Mouse (Mus musculus) embryonic facial prominence, embryonic 13.5 days (tissue): ENCODE results near the gene Nlk. TPM values are rescaled to one million over a fixed set of nuclear protein-coding genes. Genes with fewer than 3 reads are reported as not detected.

Source experiments
- ATAC-seq: fragments of 200-750 bp; cut with Nextera tagmentation; 2 replicates; pipeline ENCODE4 v1.8.0; 2017; ENCODE audit warnings: low read depth; ENCODE audit not compliant: insufficient number of reproducible peaks, insufficient read depth, low FRiP score, low TSS enrichment
- H3K27ac ChIP-seq: fragments of 300-500 bp; sonication (generic); 2 replicates; pipeline ENCODE4 v1.5.1; 2015; ENCODE audit warnings: moderate library complexity, mild to moderate bottlenecking, inconsistent platforms
- H3K27me3 ChIP-seq: fragments of 300-500 bp; sonication (generic); 2 replicates; pipeline ENCODE4 v1.6.1; 2015; ENCODE audit warnings: mild to moderate bottlenecking, inconsistent platforms
- H3K36me3 ChIP-seq: fragments of 300-500 bp; sonication (generic); 2 replicates; pipeline ENCODE4 v1.6.1; 2015; ENCODE audit warnings: mild to moderate bottlenecking, inconsistent platforms
- H3K4me1 ChIP-seq: fragments of 300-500 bp; sonication (generic); 2 replicates; pipeline ENCODE4 v1.6.1; 2015; ENCODE audit warnings: inconsistent platforms
- H3K4me2 ChIP-seq: fragments of 300-500 bp; sonication (generic); 2 replicates; pipeline ENCODE4 v1.6.1; 2015; ENCODE audit warnings: moderate library complexity, mild to moderate bottlenecking, inconsistent platforms
- H3K4me3 ChIP-seq: fragments of 300-500 bp; sonication (generic); 2 replicates; pipeline ENCODE4 v1.5.1; 2015; ENCODE audit warnings: mild to moderate bottlenecking, inconsistent platforms
- H3K9ac ChIP-seq: fragments of 300-500 bp; sonication (generic); 2 replicates; pipeline ENCODE4 v1.6.1; 2015; ENCODE audit warnings: mild to moderate bottlenecking, inconsistent platforms
- H3K9me3 ChIP-seq: fragments of 300-500 bp; sonication (generic); 2 replicates; pipeline ENCODE4 v1.6.1; 2016; ENCODE audit warnings: inconsistent platforms
- WGBS: fragments of 180-500 bp; shearing (Covaris S2); methylation state at CpG from one replicate; pipeline ENCODE4 v1.1.7; 2015; ENCODE audit warnings: mixed read lengths; 5-methylcytosine and 5-hydroxymethylcytosine counted together
- polyA plus RNA-seq: library from polyadenylated mRNA; unstranded; fragments of >200 nt; fragmentation: Nextera tagmentation; extraction: Ambion mirVana; gene quantifications from 2 replicates; pipeline ENCODE4 v1.2.1, GENCODE M21; 2015

Nlk gene
- 13.5 and 14.4 TPM in 2 replicates for polyA plus RNA-seq

- Histone ChIP-seq H3K36me3 (peaks cover 3% of the 10 kb centered on the region; the same call in 1 of the 2 replicates), H3K27me3 (no peaks in the 10 kb centered on the region), H3K4me2 (peak within 1 kb of the TSS; percentile 73), H3K9me3 (no peaks in the 10 kb centered on the region), H3K9ac (peak within 1 kb of the TSS; percentile 89), H3K27ac (peak within 1 kb of the TSS; percentile 85), H3K4me3 (peak within 1 kb of the TSS; percentile 79), H3K4me1 (peaks cover 28% of the 10 kb centered on the region)
- peak; percentile 99 for ATAC-seq
- under 1% methylated on average over 40 of the region's 65 CpGs for WGBS
Measured at GRCm38 (mm10) chr11:78696777-78697752, at the start of gene Nlk. Gene Nlk (minus strand): TSS chr11:78697373.

- Histone ChIP-seq H3K36me3 (peaks cover 17% of the 10 kb centered on the region), H3K4me3 (no peak overlapping the region), H3K9ac (no peak overlapping the region), H3K4me2 (no peak overlapping the region), H3K9me3 (no peaks in the 10 kb centered on the region), H3K27ac (no peak overlapping the region), H3K27me3 (no peaks in the 10 kb centered on the region), H3K4me1 (peaks cover 6% of the 10 kb centered on the region)
- no peak for ATAC-seq
- WGBS, result 88% methylated on average over 7 of the region's 7 CpGs
Measured at GRCm38 (mm10) chr11:78746264-78746663, 49.1 kb upstream of the Nlk start.

GRCm38 (mm10) chr11:78745475-78745874 lies 48.3 kb upstream of the Nlk start:
- H3K9ac ChIP-seq, result no peak overlapping the region
- ATAC-seq, result no peak
- no peak overlapping the region for H3K4me2 ChIP-seq
- H3K9me3 ChIP-seq, result no peaks in the 10 kb centered on the region
- no peaks in the 10 kb centered on the region for H3K27me3 ChIP-seq
- peaks cover under 1% of the 10 kb centered on the region; the same call in 1 of the 2 replicates for H3K4me1 ChIP-seq
- H3K36me3 ChIP-seq, result peaks cover 17% of the 10 kb centered on the region
- H3K4me3 ChIP-seq, result no peak overlapping the region
- H3K27ac ChIP-seq, result no peak overlapping the region
- WGBS, result 62% methylated on average over 4 of the region's 4 CpGs

- WGBS, result 75% methylated on average over 3 of the region's 3 CpGs
Measured at GRCm38 (mm10) chr11:78742461-78742860, 45.3 kb upstream of the Nlk start.

DNA sequence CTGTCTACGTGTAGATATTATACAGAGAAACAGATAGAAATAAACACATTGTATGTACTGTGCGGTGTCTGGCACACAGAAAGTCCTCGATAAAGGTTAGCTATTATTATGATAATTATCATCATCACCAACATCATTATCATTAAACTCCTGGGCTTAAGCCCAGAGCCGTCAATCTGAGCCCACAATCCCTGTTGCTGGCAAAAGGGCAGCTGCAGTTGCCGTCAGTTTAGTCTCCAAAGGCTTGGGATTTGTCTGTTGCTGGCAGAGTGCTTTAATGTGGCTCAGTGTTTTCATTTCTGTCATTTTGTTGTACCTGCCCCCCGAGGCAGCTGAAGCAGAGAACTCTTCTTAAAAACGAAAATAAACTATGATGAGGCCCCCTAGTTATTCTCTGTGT lies 44.8 kb upstream of the Nlk start:
- WGBS, result 59% methylated on average over 7 of the region's 7 CpGs
- Histone ChIP-seq H3K4me3 (no peak overlapping the region), H3K36me3 (no peaks in the 10 kb centered on the region), H3K27me3 (no peaks in the 10 kb centered on the region), H3K27ac (no peak overlapping the region), H3K9ac (no peak overlapping the region), H3K9me3 (no peaks in the 10 kb centered on the region), H3K4me2 (no peak overlapping the region), H3K4me1 (no peaks in the 10 kb centered on the region)
- ATAC-seq, result no peak

More at GRCm38 (mm10) chr11:78742461-78742860, 45.3 kb upstream of the Nlk start:
- ATAC-seq, result no peak
- H3K9ac ChIP-seq, result no peak overlapping the region
- no peak overlapping the region for H3K4me2 ChIP-seq
- no peak overlapping the region for H3K27ac ChIP-seq
- H3K9me3 ChIP-seq, result no peaks in the 10 kb centered on the region
- no peak overlapping the region for H3K4me3 ChIP-seq
- H3K27me3 ChIP-seq, result no peaks in the 10 kb centered on the region
- H3K4me1 ChIP-seq, result no peaks in the 10 kb centered on the region
- no peaks in the 10 kb centered on the region for H3K36me3 ChIP-seq

- Histone ChIP-seq H3K9me3 (no peaks in the 10 kb centered on the region), H3K27me3 (no peaks in the 10 kb centered on the region), H3K27ac (no peak overlapping the region), H3K4me2 (no peak overlapping the region), H3K9ac (no peak overlapping the region), H3K4me3 (no peak overlapping the region), H3K4me1 (no peaks in the 10 kb centered on the region), H3K36me3 (no peaks in the 10 kb centered on the region)
- no peak for ATAC-seq
Measured at GRCm38 (mm10) chr11:78739361-78739760, 42.2 kb upstream of the Nlk start.

- Histone ChIP-seq H3K4me2 (no peak overlapping the region), H3K4me1 (no peaks in the 10 kb centered on the region), H3K27me3 (no peaks in the 10 kb centered on the region), H3K36me3 (no peaks in the 10 kb centered on the region), H3K4me3 (no peak overlapping the region), H3K27ac (no peak overlapping the region), H3K9ac (no peak overlapping the region), H3K9me3 (no peaks in the 10 kb centered on the region)
- 57% methylated on average over 3 of the region's 3 CpGs for WGBS
- no peak for ATAC-seq
Measured at GRCm38 (mm10) chr11:78736877-78737408, 39.8 kb upstream of the Nlk start.

DNA sequence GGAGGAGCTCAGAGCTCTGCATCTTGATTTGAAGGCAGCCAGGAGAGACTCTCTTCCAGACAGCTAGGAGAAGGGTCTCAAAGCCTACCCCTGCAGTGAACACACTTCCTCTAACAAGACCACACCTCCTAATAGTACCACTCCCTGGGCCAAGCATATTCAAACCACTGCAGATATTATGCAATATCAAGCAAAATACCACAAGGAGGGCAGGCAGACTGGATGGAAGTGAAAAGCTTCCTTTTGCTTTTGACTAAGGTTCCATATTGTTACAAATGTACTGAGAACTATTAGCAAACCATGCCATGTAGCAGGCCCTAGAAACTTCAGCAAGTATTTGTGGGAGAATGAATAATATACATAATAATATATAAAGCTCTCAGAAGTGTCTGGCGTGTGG lies 38.0 kb upstream of the Nlk start:
- Histone ChIP-seq H3K27ac (no peak overlapping the region), H3K4me3 (no peak overlapping the region), H3K9me3 (no peaks in the 10 kb centered on the region), H3K36me3 (no peaks in the 10 kb centered on the region), H3K4me1 (no peaks in the 10 kb centered on the region), H3K9ac (no peak overlapping the region), H3K4me2 (no peak overlapping the region), H3K27me3 (no peaks in the 10 kb centered on the region)
- ATAC-seq, result no peak
- 90% methylated on average over 1 of the region's 1 CpGs for WGBS

GRCm38 (mm10) chr11:78732619-78733018 lies 35.4 kb upstream of the Nlk start:
- Histone ChIP-seq H3K4me1 (no peaks in the 10 kb centered on the region), H3K27ac (no peak overlapping the region), H3K9ac (no peak overlapping the region), H3K9me3 (no peaks in the 10 kb centered on the region), H3K4me3 (no peak overlapping the region), H3K36me3 (no peaks in the 10 kb centered on the region), H3K4me2 (no peak overlapping the region), H3K27me3 (no peaks in the 10 kb centered on the region)
- no peak for ATAC-seq
- WGBS, result 85% methylated on average over 6 of the region's 6 CpGs

DNA sequence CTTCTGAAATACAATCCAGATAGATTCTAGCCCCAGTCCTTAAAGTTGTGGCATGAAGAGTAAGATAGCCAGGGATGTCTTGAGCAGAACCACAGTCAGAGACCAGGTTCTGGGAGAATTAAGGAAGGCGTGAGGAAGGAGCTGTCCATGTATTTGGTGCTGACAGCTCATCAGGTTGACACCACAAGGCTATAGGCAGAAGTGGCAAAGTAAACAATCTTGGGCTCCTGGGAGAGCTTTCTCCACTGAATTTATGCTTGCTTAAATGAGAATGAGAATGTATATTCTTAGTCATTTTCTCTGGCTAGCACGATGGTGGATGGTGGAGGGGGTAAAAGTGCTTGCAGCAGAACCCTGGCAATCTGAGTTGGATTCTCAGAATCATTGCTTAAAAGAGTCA lies 33.7 kb upstream of the Nlk start:
- Histone ChIP-seq H3K9me3 (no peaks in the 10 kb centered on the region), H3K4me3 (no peak overlapping the region), H3K36me3 (no peaks in the 10 kb centered on the region), H3K4me2 (no peak overlapping the region), H3K27ac (no peak overlapping the region), H3K27me3 (no peaks in the 10 kb centered on the region), H3K4me1 (no peaks in the 10 kb centered on the region), H3K9ac (no peak overlapping the region)
- ATAC-seq, result no peak
- 25% methylated on average over 2 of the region's 2 CpGs for WGBS

- no peak for ATAC-seq
- no peak overlapping the region for H3K4me2 ChIP-seq
- H3K4me1 ChIP-seq, result no peaks in the 10 kb centered on the region
Measured at GRCm38 (mm10) chr11:78728041-78728440, 30.9 kb upstream of the Nlk start.

DNA sequence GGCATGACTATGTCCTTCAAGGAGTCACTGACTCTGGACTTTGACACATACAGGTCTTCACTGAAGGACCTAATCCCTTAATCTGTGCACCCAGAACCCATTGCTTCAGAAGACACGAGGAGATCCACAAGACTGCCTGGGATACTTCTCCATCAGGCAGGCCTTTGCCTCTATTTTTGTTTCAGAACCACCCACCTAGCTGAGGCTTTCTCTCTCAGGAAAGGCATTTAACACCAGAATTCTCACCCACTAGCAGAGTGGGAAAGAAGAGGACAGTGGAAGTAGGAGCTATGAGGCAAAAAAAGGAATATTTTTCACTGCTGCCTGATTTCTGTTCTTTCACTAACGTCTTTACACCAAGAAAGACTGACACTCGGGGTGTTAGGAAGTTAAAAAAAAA lies 29.2 kb upstream of the Nlk start:
- no peaks in the 10 kb centered on the region for H3K4me1 ChIP-seq

More at GRCm38 (mm10) chr11:78728041-78728440, 30.9 kb upstream of the Nlk start:
- WGBS, result 65% methylated on average over 4 of the region's 4 CpGs
- Histone ChIP-seq H3K9me3 (no peaks in the 10 kb centered on the region), H3K36me3 (no peaks in the 10 kb centered on the region), H3K9ac (no peak overlapping the region), H3K27me3 (no peaks in the 10 kb centered on the region), H3K4me3 (no peak overlapping the region), H3K27ac (no peak overlapping the region)

More for the DNA sequence above, 29.2 kb upstream of the Nlk start:
- no peaks in the 10 kb centered on the region for H3K9me3 ChIP-seq
- H3K27me3 ChIP-seq, result no peaks in the 10 kb centered on the region
- H3K9ac ChIP-seq, result no peak overlapping the region
- no peak overlapping the region for H3K4me2 ChIP-seq
- no peak overlapping the region for H3K4me3 ChIP-seq
- H3K27ac ChIP-seq, result no peak overlapping the region
- no peak for ATAC-seq
- 76% methylated on average over 3 of the region's 3 CpGs for WGBS
- no peaks in the 10 kb centered on the region for H3K36me3 ChIP-seq
